Mouse (Mus musculus) cerebellum, adult 11 months (tissue): ENCODE results near the gene Crmp1.

Source experiments
- DNase-seq: peaks from one replicate; pipeline ENCODE4 v3.0.0; 2022

The Crmp1 gene

DNA sequence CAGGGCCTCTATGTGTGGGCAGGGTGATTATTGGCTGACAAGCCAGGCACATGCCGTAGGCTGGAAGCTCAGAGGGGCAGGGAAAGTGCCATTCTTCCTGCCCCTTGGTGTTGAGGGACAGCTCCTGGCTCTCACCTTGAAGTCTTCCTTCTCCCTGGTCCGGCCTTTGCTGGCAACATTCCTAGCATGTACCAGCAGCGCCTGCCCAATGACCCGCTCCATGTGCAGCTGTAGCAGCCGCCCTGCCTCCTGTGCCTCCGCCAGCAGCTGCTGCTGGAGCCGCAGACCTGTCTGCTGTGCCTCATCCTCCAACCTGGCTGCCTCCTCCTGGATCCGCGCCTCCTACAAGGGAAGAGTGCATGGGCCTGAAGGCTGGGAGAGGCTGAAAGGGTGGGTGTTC, 68.3 kb downstream of the Crmp1 start:
- no peak for DNase-seq

DNA sequence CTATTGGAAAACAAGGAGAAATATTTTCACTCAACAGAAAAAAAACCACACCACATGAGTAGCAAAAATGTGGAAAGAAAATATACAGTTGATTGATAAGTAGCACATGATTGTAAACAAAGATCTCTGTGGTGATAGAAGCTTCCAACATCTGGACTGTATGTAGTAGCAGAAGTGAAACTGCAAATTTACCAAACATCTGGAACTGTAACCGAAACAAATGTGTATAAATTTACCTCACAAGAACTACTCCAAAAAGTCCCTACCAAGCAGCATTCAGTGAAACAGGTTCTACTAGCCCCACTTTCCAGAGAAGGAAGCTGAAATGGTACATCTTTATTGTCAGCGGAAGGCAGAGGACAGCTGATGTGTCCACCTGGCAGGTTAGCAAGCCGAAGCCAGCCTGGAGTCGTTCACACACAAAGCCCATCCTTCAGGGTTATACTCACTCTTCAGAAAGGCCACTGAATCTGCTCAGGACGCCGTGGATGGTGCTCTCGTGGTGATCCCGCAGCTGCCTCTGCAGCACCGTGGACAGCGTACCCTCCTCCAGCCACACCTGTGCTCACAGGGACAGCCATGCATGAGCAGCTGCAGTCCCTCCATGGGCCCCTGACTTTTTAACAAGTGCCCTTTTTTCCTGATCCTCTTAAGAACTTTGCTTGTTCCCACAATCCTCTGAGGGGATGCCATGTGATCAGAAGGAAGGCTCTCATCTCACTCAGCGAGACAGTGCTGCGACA, 71.4 kb downstream of the Crmp1 start:
- DNase-seq, result no peak

DNA sequence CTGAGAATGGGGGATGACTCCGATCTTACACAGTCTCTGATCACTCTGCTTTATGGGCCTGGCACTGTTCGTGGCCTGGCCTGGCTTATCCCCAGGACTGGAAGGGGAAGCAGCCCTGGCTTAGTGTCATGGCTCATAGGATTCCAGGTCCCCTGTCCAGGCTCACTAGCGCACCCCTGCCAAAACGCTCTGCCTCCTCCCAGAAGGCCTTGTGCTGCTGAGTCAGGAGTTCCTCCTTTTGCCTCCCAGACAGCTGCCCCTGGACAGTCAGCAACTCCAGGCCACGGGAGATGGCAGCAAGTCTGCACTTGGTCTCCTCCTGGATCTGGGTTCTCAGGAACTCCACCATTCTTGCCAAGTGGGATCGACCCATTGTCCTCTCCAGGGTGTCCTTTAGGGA, 77.0 kb downstream of the Crmp1 start:
- no peak for DNase-seq

DNA sequence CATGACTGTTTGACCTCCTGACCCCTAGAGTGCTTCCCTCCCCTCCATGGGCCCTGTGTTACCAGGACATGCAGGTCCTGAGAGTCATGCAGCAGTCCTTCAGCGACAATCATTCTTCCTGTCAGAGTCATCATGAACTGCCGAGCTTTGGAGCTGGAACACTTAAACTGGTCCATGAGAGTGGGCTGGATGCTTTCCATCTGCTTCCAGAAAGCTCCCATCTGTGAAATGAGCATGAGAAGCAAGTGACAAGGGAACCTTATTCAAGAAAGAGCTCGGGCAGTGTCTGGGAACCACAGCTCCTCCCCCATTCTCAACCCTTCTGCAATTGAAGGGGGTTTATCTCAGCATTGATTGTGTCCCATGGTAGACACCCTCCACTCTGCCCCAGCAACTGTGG, 78.4 kb downstream of the Crmp1 start:
- DNase-seq, result no peak

DNA sequence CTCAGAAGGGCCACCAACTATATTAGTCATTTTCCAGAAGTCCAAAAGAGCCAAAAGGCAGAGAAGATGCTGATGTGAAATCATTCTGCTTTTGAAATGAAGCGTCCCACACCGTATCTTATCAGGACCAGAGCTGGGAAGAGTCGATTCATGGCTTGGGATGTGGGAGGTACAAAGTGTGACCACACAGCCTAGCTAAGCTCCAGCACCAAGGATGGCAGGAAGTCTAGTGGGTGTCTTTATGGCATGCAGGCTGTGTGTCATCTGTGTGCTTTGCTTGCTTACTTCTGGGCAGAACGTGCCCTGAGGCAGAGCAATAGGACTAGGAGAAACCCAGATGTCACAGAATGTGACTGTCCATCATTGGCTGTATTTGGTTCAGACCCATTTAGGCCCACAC, 79.0 kb downstream of the Crmp1 start:
- DNase-seq, result no peak

DNA sequence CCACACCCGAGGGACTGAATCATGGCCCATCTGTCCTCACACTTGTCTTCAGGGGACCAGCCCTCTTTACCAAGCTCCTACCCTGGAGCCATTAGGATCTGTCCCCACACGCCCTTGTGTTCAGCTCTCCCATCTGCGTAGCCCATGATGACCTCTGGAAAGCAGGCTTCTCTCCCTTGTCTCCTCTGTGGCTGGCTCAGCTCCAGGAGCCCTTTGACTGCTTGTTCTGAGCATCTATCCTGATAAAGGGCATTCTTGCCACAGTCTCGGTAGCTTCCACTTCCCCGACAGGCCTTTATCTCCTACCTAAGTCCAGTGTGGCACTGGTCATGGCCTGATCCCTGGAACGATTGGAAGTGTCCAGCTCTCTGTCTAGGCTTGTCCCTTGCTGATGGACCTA, 84.9 kb downstream of the Crmp1 start:
- DNase-seq, result no peak

DNA sequence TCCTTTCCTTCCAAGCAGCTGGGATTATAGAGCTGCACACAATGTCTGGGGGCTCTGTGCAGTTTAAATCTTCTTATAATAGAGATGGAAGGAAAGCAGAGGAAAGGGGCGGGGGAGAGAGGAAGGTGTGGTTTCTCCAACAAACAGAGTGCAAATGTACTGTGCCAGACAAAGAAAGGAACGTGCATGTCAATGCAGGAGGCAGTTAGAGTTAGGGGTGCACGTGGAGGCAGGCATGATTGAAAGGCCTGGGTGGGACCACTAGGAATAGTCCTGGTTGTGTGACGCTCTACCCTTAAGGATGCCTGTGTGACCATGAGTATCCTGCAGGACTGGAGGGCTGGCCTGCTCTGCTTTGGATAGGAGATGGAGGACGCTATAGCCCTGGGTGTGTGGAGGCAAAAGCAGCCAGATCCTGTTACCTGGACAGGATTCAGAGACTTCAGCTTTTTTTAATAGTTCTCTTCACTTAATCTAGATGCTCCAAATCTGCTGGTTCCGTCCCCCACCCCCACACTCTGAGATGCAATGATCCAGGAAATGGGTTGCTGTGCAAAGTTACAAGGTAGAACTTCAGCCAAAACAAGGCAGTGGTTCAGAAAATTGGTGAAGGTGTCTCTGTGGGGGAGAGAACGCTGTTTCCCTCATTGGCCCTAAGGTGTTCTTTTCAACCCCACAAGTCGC, 88.9 kb downstream of the Crmp1 start:
- no peak for DNase-seq

DNA sequence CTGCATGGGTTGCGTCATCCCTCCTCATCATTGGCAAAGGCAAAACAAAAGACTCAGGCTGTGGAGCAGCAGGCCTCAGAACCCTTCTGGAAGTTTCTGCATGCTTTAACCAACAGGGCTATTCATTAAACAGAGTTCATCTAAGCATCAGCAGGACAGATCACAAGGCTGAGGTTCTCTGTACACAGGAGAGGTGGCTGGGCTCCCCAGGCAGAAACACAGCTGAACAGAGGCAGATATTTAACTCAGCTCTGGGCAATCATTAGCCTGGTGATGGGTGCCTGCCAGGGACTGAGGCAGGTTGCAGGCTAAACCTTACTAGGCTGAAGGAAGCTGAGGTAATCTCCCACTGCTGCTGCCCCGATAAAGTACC, 89.4 kb downstream of the Crmp1 start:
- no peak for DNase-seq

DNA sequence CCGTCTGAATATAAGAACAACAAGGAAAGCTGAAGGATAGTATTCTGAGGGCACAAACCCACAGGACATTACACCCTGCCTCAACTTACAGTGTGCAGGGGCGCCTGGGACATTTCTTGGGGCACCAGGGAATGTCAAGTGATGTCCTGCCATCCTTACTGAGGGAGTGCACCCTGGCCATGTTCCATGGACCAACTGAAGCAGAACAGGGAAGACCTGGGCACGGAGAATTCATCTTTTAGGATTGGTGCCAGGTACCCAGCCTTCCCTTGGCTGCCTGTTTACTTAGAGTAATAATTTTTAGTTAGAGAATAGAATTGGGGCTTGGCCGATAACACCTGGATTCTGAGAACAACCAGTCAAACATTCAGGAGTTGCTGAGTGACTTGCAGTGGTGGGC, 90.3 kb downstream of the Crmp1 start:
- DNase-seq, result no peak

DNA sequence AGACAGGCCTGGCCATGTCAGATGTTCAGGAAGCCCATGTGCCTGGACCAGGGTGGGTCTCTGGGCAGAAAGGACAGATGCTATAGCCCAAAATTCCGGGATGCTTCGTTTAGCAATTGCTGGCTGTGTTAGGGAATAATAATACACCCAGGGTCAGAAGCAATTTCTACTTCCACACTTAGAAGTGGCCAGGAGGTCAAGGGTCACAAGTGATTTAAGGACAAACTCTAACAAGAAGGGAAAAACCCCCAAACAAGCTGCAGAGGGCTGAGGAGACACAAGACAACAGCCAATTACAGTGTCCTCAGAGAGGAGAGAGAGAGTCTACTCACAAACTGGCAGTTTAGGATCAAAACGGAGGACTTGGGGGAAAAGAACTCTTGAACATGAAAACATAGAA, 93.3 kb downstream of the Crmp1 start:
- DNase-seq, result no peak

DNA sequence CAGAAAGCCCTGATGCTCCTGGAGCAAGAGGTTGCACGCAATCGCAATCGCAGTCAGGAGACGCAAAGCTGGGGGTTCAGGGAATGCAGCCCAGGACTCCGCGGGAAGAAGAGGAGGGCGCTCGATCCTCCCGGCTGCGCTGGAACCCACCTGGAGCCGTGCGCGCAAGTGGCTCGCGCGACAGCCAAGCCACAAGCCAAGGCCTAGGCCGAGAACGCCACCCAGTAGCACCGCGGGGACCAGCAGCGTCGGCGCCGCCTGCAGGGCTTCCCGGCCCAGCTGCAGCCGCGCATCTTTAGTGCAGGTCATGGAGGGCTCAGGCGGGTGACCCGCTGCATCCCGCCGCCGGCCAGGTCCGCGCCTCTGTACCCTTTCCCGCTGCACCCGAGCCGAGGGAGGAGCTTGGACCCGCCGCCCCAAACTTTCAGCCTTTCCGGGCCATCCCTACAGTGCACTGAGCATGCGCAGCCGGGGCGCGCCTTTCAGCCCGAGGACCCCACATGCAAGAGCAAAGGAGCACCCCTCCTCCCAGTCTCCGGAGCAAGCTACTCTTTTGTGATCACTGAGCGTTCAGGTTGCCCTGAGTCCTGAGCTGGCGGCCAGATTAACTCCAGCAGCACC, 94.9 kb downstream of the Crmp1 start, which contains the start of gene Evc:
Gene Evc, minus strand, starts transcription at position 410 of the 621 bp plus-strand sequence.
- peak; percentile 7 for DNase-seq

DNA sequence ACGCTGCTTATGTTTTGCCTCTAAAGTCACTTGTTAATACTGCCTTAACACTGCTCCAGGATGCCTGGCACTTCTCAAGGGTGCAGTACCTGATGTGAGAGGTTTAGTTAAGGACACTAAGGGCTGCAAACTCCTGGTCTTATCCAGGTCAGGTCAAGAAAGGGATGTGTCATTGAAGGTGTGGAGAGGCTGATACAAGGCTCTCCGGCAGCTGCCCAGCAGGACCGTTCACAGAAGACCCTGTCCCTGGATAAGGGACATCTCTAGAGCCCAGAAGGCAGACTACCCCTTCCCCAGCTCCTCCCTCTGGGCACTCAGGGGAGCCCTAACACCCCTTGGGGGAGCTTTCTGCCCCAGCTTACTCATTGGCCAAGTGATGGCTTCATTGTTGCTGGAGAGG, 96.0 kb downstream of the Crmp1 start:
- DNase-seq, result no peak

DNA sequence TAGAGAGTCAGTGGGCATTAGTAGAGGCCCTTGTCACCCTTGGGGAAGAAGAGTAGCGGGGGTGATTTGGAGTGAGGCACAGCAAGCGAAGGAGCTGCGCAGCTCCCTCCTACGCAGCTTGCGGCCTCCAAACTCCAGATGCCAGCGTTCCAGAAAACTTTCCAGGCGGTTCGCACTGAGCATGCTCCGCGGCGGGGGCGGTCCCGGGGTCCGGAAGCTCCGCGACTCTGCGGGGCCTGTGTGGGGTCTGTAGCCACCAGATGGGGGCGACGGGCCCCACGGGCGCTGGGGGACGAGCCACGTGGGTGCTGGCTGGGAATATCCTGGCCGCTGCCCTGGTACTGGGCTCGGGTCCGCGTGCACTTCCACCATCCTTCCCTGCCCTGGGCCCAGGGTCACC, 96.5 kb downstream of the Crmp1 start, which contains the start of gene Evc2:
Gene Evc2, plus strand, starts transcription at position 212 of the 400 bp plus-strand sequence.
- no peak for DNase-seq
